Mouse (Mus musculus) spleen, postnatal 10 days (tissue): ENCODE measurements around the gene Lsg1.
A peak's percentile ranks its signal among the peaks of the same experiment; 100 is the strongest.

Source experiments
- DNase-seq, 2 experiments: peaks; one replicate each; pipeline ENCODE4 v3.0.0; 2021 to 2022; ENCODE audit warnings: low spot score in 2 of 2

Gene Lsg1

GRCm38 (mm10) chr16:30552621-30553338 lies 34.6 kb downstream of the Lsg1 start:
- peak in 1 of 2 experiments; percentile 50 for DNase-seq

- no peak for DNase-seq
Measured at GRCm38 (mm10) chr16:30550748-30551192, 36.6 kb downstream of the Lsg1 start, which contains the start of gene Tmem44. Tmem44 (minus strand) TSS chr16:30550842.

GRCm38 (mm10) chr16:30549966-30550747 lies 37.2 kb downstream of the Lsg1 start:
- DNase-seq = peak; percentile 80 to 81

GRCm38 (mm10) chr16:30549516-30549915 lies 37.9 kb downstream of the Lsg1 start:
- DNase-seq = no peak

- no peak for DNase-seq
Measured at GRCm38 (mm10) chr16:30548291-30548690, 39.1 kb downstream of the Lsg1 start.

GRCm38 (mm10) chr16:30544693-30545092 lies 42.7 kb downstream of the Lsg1 start:
- no peak for DNase-seq

- no peak for DNase-seq
Measured at GRCm38 (mm10) chr16:30543386-30543785, 44.0 kb downstream of the Lsg1 start.

GRCm38 (mm10) chr16:30542826-30543225 lies 44.6 kb downstream of the Lsg1 start:
- no peak for DNase-seq

- DNase-seq = no peak
Measured at GRCm38 (mm10) chr16:30540107-30541001, 47.0 kb downstream of the Lsg1 start.

GRCm38 (mm10) chr16:30539433-30539832 lies 48.0 kb downstream of the Lsg1 start:
- peak; percentile 27 to 76 for DNase-seq

GRCm38 (mm10) chr16:30535075-30535474 lies 52.3 kb downstream of the Lsg1 start:
- no peak for DNase-seq

GRCm38 (mm10) chr16:30533592-30533991 lies 53.8 kb downstream of the Lsg1 start:
- no peak for DNase-seq

GRCm38 (mm10) chr16:30532929-30533328 lies 54.5 kb downstream of the Lsg1 start:
- DNase-seq = no peak

- DNase-seq = peak in 1 of 2 experiments; percentile 65
Measured at GRCm38 (mm10) chr16:30531761-30532406, 55.5 kb downstream of the Lsg1 start.

- no peak for DNase-seq
Measured at GRCm38 (mm10) chr16:30530815-30531214, 56.6 kb downstream of the Lsg1 start.

GRCm38 (mm10) chr16:30528386-30528785 lies 59.0 kb downstream of the Lsg1 start:
- no peak for DNase-seq

GRCm38 (mm10) chr16:30527889-30528288 lies 59.5 kb downstream of the Lsg1 start:
- DNase-seq = no peak

- DNase-seq = no peak
Measured at GRCm38 (mm10) chr16:30525756-30526155, 61.6 kb downstream of the Lsg1 start.

GRCm38 (mm10) chr16:30524481-30524880 lies 62.9 kb downstream of the Lsg1 start:
- DNase-seq = no peak

GRCm38 (mm10) chr16:30522253-30522940 lies 65.0 kb downstream of the Lsg1 start:
- peak in 1 of 2 experiments; percentile 38 for DNase-seq

- DNase-seq = peak in 1 of 2 experiments; percentile 49
Measured at GRCm38 (mm10) chr16:30521147-30521546, 66.2 kb downstream of the Lsg1 start.
